Mouse (Mus musculus) testis, adult 2 months (tissue): Measurements from ENCODE around the gene Nfkb1.

Experiments
- CTCF ChIP-seq: fragments of 200-500 bp; IDR thresholded peaks from 2 replicates; pipeline ENCODE4 v1.5.1; 2012; ENCODE audit warnings: low read depth, mild to moderate bottlenecking, inconsistent platforms, low read length, moderate library complexity; ENCODE audit not compliant: control insufficient read depth, insufficient read depth, insufficient replicate concordance
- POLR2A ChIP-seq: fragments of 200-500 bp; IDR thresholded peaks from 2 replicates; pipeline ENCODE4 v1.6.1; 2012; ENCODE audit warnings: low read depth, mild to moderate bottlenecking, inconsistent platforms, low read length, moderate library complexity; ENCODE audit not compliant: control insufficient read depth

- TF ChIP-seq CTCF = no peak
- TF ChIP-seq POLR2A = no peak
These were observed 145.0 kb downstream of the Nfkb1 start for GRCm38 (mm10) chr3:135546212-135546923.
